Mouse (Mus musculus): ENCODE results near the gene Nemf. TPM values are rescaled to one million over a fixed set of nuclear protein-coding genes. Genes with fewer than 3 reads are reported as not detected.
"Not testable (repeated sequence)": the region's sequence is repeated elsewhere in the genome, so short reads cannot be mapped to it uniquely, and the experiment has no call there.

The Nemf gene
- total RNA-seq, 2 experiments from 2014 or later, result 18.7 to 20.9 TPM

GRCm38 (mm10) chr12:69373850-69374766 is 17.1 kb upstream of the Nemf start:
- DNase-seq (ENCODE audit: low spot score), result no peak

GRCm38 (mm10) chr12:69372731-69373331 is 15.9 kb upstream of the Nemf start:
- peak; percentile 14 for DNase-seq (ENCODE audit: low spot score)

GRCm38 (mm10) chr12:69371854-69372671 is 15.1 kb upstream of the Nemf start, which contains the start of the genes Arf6 and Gm9887:
Gene Arf6 (plus strand): TSS chr12:69372150.
Gene Gm9887 (minus strand): TSS chr12:69372458.
- peak; percentile 98 for DNase-seq (ENCODE audit: low spot score)

GRCm38 (mm10) chr12:69371421-69371853 is 14.5 kb upstream of the Nemf start:
- no peak for DNase-seq (ENCODE audit: low spot score)

- DNase-seq (ENCODE audit: low spot score), result no peak
Observed at GRCm38 (mm10) chr12:69370936-69371335, 14.0 kb upstream of the Nemf start.

GRCm38 (mm10) chr12:69367557-69367956 is 10.6 kb upstream of the Nemf start:
- no peak for DNase-seq (ENCODE audit: low spot score)

GRCm38 (mm10) chr12:69366424-69366823 is 9.5 kb upstream of the Nemf start:
- DNase-seq (ENCODE audit: low spot score), result no peak

- DNase-seq (ENCODE audit: low spot score), result no peak
Observed at GRCm38 (mm10) chr12:69365757-69366156, 8.8 kb upstream of the Nemf start.

GRCm38 (mm10) chr12:69363899-69364762 is 7.2 kb upstream of the Nemf start:
- peak; percentile 85 for DNase-seq (ENCODE audit: low spot score)

- DNase-seq (ENCODE audit: low spot score), result not testable (repeated sequence)
Observed at GRCm38 (mm10) chr12:69363110-69363509, 6.1 kb upstream of the Nemf start.

GRCm38 (mm10) chr12:69362388-69362787 is 5.4 kb upstream of the Nemf start:
- no peak for DNase-seq (ENCODE audit: low spot score)

- DNase-seq (ENCODE audit: low spot score), result no peak
Observed at GRCm38 (mm10) chr12:69361919-69362318, 5.0 kb upstream of the Nemf start.

- peak; percentile 98 for DNase-seq (ENCODE audit: low spot score)
Observed at GRCm38 (mm10) chr12:69360997-69361899, 4.3 kb upstream of the Nemf start.

- peak; percentile 62 for DNase-seq (ENCODE audit: low spot score)
Observed at GRCm38 (mm10) chr12:69360655-69360996, 3.7 kb upstream of the Nemf start.

GRCm38 (mm10) chr12:69357300-69357646 is 308 bp upstream of the Nemf start:
- DNase-seq (ENCODE audit: low spot score), result no peak

- no peak for DNase-seq (ENCODE audit: low spot score)
Observed at GRCm38 (mm10) chr12:69351685-69352084, 5.3 kb downstream of the Nemf start.

- no peak for DNase-seq (ENCODE audit: low spot score)
Observed at GRCm38 (mm10) chr12:69349928-69350327, 7.0 kb downstream of the Nemf start.

- DNase-seq (ENCODE audit: low spot score), result peak; percentile 32
Observed at GRCm38 (mm10) chr12:69333547-69333946, 23.4 kb downstream of the Nemf start.

GRCm38 (mm10) chr12:69332147-69332546 is 24.8 kb downstream of the Nemf start:
- no peak for DNase-seq (ENCODE audit: low spot score)

- DNase-seq (ENCODE audit: low spot score), result no peak
Observed at GRCm38 (mm10) chr12:69331187-69331586, 25.8 kb downstream of the Nemf start.

Data from gastrocnemius, adult 18-20 months (tissue).